In genomic region chr2:148404906-148405305, GRCm38 (mm10) we compare ENCODE assay signal across 15 mouse cellular contexts. TPM values are rescaled to one million over a fixed set of nuclear protein-coding genes. Genes with fewer than 3 reads are reported as not detected.
A peak's percentile ranks its signal among the peaks of the same experiment; 100 is the strongest.
DNase-seq lines count a peak whose midpoint lies in the region; ATAC-seq and TF ChIP-seq lines count a peak whose summit lies in the region.
"Had no signal": no experiment of that assay in that cellular context is flagged by ENCODE, and none has a peak within 500 bp of the region (broad histone marks: within the 10 kb centered on the region; RNA-seq: fewer than 3 reads in every experiment).

No protein-coding gene starts in this region.

- no peak for DNase-seq in heart, postnatal 36 days
- no peak for DNase-seq in liver, postnatal 0 days
- DNase-seq in embryonic facial prominence, embryonic 14.5 days (ENCODE audit: low spot score), result no peak
- no peak for DNase-seq in limb, embryonic 14.5 days (ENCODE audit: low spot score)
- no peak for DNase-seq in retina, postnatal 1 day
- DNase-seq: cerebellum, adult 9-10 months; kidney, postnatal 4 days; lung, postnatal 14 days; right cerebral cortex, postnatal 25 days had no signal

- peaks cover 11% of the 10 kb centered on the region for H3K27me3 ChIP-seq in heart, embryonic 12.5 days (replicated peaks)
- H3K27me3 ChIP-seq in liver, postnatal 0 days (ENCODE audit: insufficient read depth, low read length), result peaks cover 22% of the 10 kb centered on the region
- H3K27me3 ChIP-seq in liver, embryonic 12.5 days (replicated peaks), result peaks cover 42% of the 10 kb centered on the region
- peaks cover 54% of the 10 kb centered on the region for H3K27me3 ChIP-seq in embryonic facial prominence, embryonic 14.5 days (replicated peaks; ENCODE audit: control insufficient read depth, insufficient read depth, low read length)
- peaks cover 47% of the 10 kb centered on the region for H3K27me3 ChIP-seq in limb, embryonic 14.5 days (ENCODE audit: control insufficient read depth, insufficient read depth, low read length)
- H3K27me3 ChIP-seq in midbrain, embryonic 15.5 days (replicated peaks), result peaks cover 43% of the 10 kb centered on the region

- H3K9ac ChIP-seq in heart, embryonic 12.5 days, result no peak overlapping the region
- H3K9ac ChIP-seq in liver, postnatal 0 days (replicated peaks), result no peak overlapping the region
- no peak overlapping the region for H3K9ac ChIP-seq in liver, embryonic 12.5 days
- H3K9ac ChIP-seq in embryonic facial prominence, embryonic 14.5 days (ENCODE audit: low read depth, low read length), result no peak overlapping the region
- no peak overlapping the region for H3K9ac ChIP-seq in limb, embryonic 14.5 days (ENCODE audit: low read depth, low read length, severe bottlenecking)
- no peak overlapping the region for H3K9ac ChIP-seq in midbrain, embryonic 15.5 days
- H3K9ac ChIP-seq: hindbrain, embryonic 14.5 days had no signal

- TF ChIP-seq EP300 in liver, postnatal 0 days (IDR thresholded peaks at IDR 0.05; ENCODE audit: low read depth), result no peak

- no peak overlapping the region for H3K27ac ChIP-seq in heart, embryonic 12.5 days (ENCODE audit: poor library complexity, severe bottlenecking)
- no peak overlapping the region for H3K27ac ChIP-seq in liver, postnatal 0 days (ENCODE audit: low read depth)
- no peak overlapping the region for H3K27ac ChIP-seq in liver, embryonic 12.5 days
- no peak overlapping the region for H3K27ac ChIP-seq in embryonic facial prominence, embryonic 14.5 days (replicated peaks; ENCODE audit: low read depth, low read length)
- H3K27ac ChIP-seq in limb, embryonic 14.5 days (replicated peaks; ENCODE audit: low read depth, low read length), result no peak overlapping the region
- H3K27ac ChIP-seq in midbrain, embryonic 15.5 days, result no peak overlapping the region
- H3K27ac ChIP-seq: hindbrain, embryonic 14.5 days had no signal

- no peak overlapping the region for H3K4me3 ChIP-seq in heart, embryonic 12.5 days
- H3K4me3 ChIP-seq in liver, postnatal 0 days (ENCODE audit: low read depth, low read length), result peak overlapping the region; percentile 53; the same call in 1 of the 2 replicates
- no peak overlapping the region for H3K4me3 ChIP-seq in liver, embryonic 12.5 days
- H3K4me3 ChIP-seq in embryonic facial prominence, embryonic 14.5 days (ENCODE audit: low read depth, low read length), result peak overlapping the region; percentile 3
- 0 out of 2 replicates have a peak overlapping the region, but pooled peaks have one; percentile 3 for H3K4me3 ChIP-seq in limb, embryonic 14.5 days (replicated peaks; ENCODE audit: low read length)
- no peak overlapping the region for H3K4me3 ChIP-seq in midbrain, embryonic 15.5 days

- no peaks in the 10 kb centered on the region for H3K9me3 ChIP-seq in heart, embryonic 12.5 days (replicated peaks)
- H3K9me3 ChIP-seq in liver, postnatal 0 days (ENCODE audit: low read length), result no peaks in the 10 kb centered on the region
- H3K9me3 ChIP-seq in liver, embryonic 12.5 days (replicated peaks), result no peaks in the 10 kb centered on the region
- H3K9me3 ChIP-seq in embryonic facial prominence, embryonic 14.5 days (ENCODE audit: control insufficient read depth, low read length), result no peaks in the 10 kb centered on the region
- H3K9me3 ChIP-seq in limb, embryonic 14.5 days (ENCODE audit: control insufficient read depth, low read length), result no peaks in the 10 kb centered on the region
- no peaks in the 10 kb centered on the region for H3K9me3 ChIP-seq in midbrain, embryonic 15.5 days

- TF ChIP-seq POLR2A in limb, embryonic 14.5 days (IDR thresholded peaks at IDR 0.05; ENCODE audit: borderline replicate concordance, extremely low read depth, insufficient read depth, insufficient read length), result no peak

- intact Hi-C loops in heart, postnatal 36 days (cut with DNase I), result loop anchor here (5.0 kb wide), 6 partner anchors 58 to 283 kb away; no protein-coding TSS in a partner anchor

- H3K4me1 ChIP-seq in heart, embryonic 12.5 days (replicated peaks), result peaks cover 30% of the 10 kb centered on the region
- peaks cover 11% of the 10 kb centered on the region; the same call in 1 of the 2 replicates for H3K4me1 ChIP-seq in liver, postnatal 0 days (ENCODE audit: insufficient read depth)
- peaks cover 25% of the 10 kb centered on the region for H3K4me1 ChIP-seq in liver, embryonic 12.5 days
- H3K4me1 ChIP-seq in embryonic facial prominence, embryonic 14.5 days (ENCODE audit: control insufficient read depth, insufficient read depth, low read length), result peaks cover 17% of the 10 kb centered on the region; the same call in 1 of the 2 replicates
- 0 out of 2 replicates have a peak, but pooled peaks cover 12% of the 10 kb centered on the region for H3K4me1 ChIP-seq in limb, embryonic 14.5 days (ENCODE audit: control insufficient read depth, insufficient read depth, low read length)
- peaks cover 28% of the 10 kb centered on the region for H3K4me1 ChIP-seq in midbrain, embryonic 15.5 days

- TF ChIP-seq CTCF in liver, postnatal 0 days (IDR thresholded peaks at IDR 0.05; ENCODE audit: low read depth), result no peak

- H3K36me3 ChIP-seq in heart, embryonic 12.5 days, result no peaks in the 10 kb centered on the region
- no peaks in the 10 kb centered on the region for H3K36me3 ChIP-seq in liver, postnatal 0 days (replicated peaks; ENCODE audit: insufficient read depth, low read length)
- no peaks in the 10 kb centered on the region for H3K36me3 ChIP-seq in liver, embryonic 12.5 days
- no peaks in the 10 kb centered on the region for H3K36me3 ChIP-seq in embryonic facial prominence, embryonic 14.5 days (ENCODE audit: control insufficient read depth, insufficient read depth, low read length)
- H3K36me3 ChIP-seq in limb, embryonic 14.5 days (ENCODE audit: control insufficient read depth, insufficient read depth, low read length), result no peaks in the 10 kb centered on the region
- H3K36me3 ChIP-seq in midbrain, embryonic 15.5 days (replicated peaks), result no peaks in the 10 kb centered on the region

- WGBS in heart, embryonic 12.5 days, result 63% methylated on average over 5 of the region's 5 CpGs
- WGBS in liver, postnatal 0 days (ENCODE audit: insufficient replicate concordance), result 66% methylated on average over 5 of the region's 5 CpGs
- WGBS in liver, embryonic 12.5 days (ENCODE audit: insufficient replicate concordance), result 48% methylated on average over 5 of the region's 5 CpGs
- 58% methylated on average over 5 of the region's 5 CpGs for WGBS in embryonic facial prominence, embryonic 14.5 days
- 72% methylated on average over 5 of the region's 5 CpGs for WGBS in limb, embryonic 14.5 days
- 82% methylated on average over 5 of the region's 5 CpGs for WGBS in midbrain, embryonic 15.5 days

- H3K4me2 ChIP-seq in heart, embryonic 12.5 days, result peak overlapping the region; percentile 44
- peak overlapping the region; percentile 68 for H3K4me2 ChIP-seq in liver, postnatal 0 days (ENCODE audit: low read depth, low read length)
- H3K4me2 ChIP-seq in liver, embryonic 12.5 days, result no peak overlapping the region
- H3K4me2 ChIP-seq in embryonic facial prominence, embryonic 14.5 days (ENCODE audit: low read depth, low read length), result peak overlapping the region; percentile 34
- H3K4me2 ChIP-seq in limb, embryonic 14.5 days (replicated peaks; ENCODE audit: low read depth, low read length, severe bottlenecking), result peak overlapping the region; percentile 20; the same call in 1 of the 2 replicates
- H3K4me2 ChIP-seq in midbrain, embryonic 15.5 days, result no peak overlapping the region
- H3K4me2 ChIP-seq: hindbrain, embryonic 14.5 days had no signal

- no peak for ATAC-seq in heart, embryonic 12.5 days (ENCODE audit: insufficient number of reproducible peaks, low FRiP score)
- ATAC-seq in liver, postnatal 0 days, result no peak
- no peak for ATAC-seq in liver, embryonic 12.5 days
- no peak for ATAC-seq in embryonic facial prominence, embryonic 14.5 days (ENCODE audit: low read depth)
- no peak for ATAC-seq in limb, embryonic 14.5 days (ENCODE audit: low FRiP score, low read depth)
- no peak for ATAC-seq in midbrain, embryonic 15.5 days (replicated peaks)
- ATAC-seq: activated CD4-positive, CD25-positive, alpha-beta regulatory T cell, adult 4 months had no signal

RNA-seq across cellular contexts. Expression of gene Thbd, which starts 3.1 kb away (rescaled TPM):
- 13.0 and 14.1 TPM in 2 replicates for polyA plus RNA-seq in heart, embryonic 12.5 days (2016; fragmentation: Nextera tagmentation; extraction: Ambion mirVana)
- total RNA-seq in heart, postnatal 36 days (2021), result 10 to 100 TPM; 38.4 to 51.7 TPM
- 1.6 and 1.7 TPM in 2 replicates for polyA plus RNA-seq in liver, postnatal 0 days (2015; fragmentation: Nextera tagmentation; extraction: Ambion mirVana)
- 3.2 and 3.7 TPM in 2 replicates for polyA plus RNA-seq in liver, embryonic 12.5 days (2016; fragmentation: Nextera tagmentation; extraction: Ambion mirVana)
- polyA plus RNA-seq in embryonic facial prominence, embryonic 14.5 days (2014; fragmentation: Nextera tagmentation; extraction: Ambion mirVana), result 29.7 and 31.4 TPM in 2 replicates
- polyA plus RNA-seq in limb, embryonic 14.5 days (2012; rRNA removed), result 15.1 and 17.3 TPM in 2 replicates
- 19.7 and 20.2 TPM in 2 replicates for polyA plus RNA-seq in limb, embryonic 14.5 days (2014; fragmentation: Nextera tagmentation; extraction: Ambion mirVana)
- 13.0 and 14.6 TPM in 2 replicates for polyA plus RNA-seq in midbrain, embryonic 15.5 days (2015; fragmentation: Nextera tagmentation; extraction: Ambion mirVana)

RNA-seq across cellular contexts. Expression of gene Sstr4, which starts 9.8 kb away (rescaled TPM):
- 0.93 and 0.95 TPM in 2 replicates for polyA plus RNA-seq in heart, embryonic 12.5 days (2016; fragmentation: Nextera tagmentation; extraction: Ambion mirVana)
- total RNA-seq in heart, postnatal 36 days (2021), result 1 to 10 TPM; 1.0 to 1.9 TPM
- not detected in 2 replicates for polyA plus RNA-seq in liver, postnatal 0 days (2015; fragmentation: Nextera tagmentation; extraction: Ambion mirVana)
- 0.25 and 0.30 TPM in 2 replicates for polyA plus RNA-seq in liver, embryonic 12.5 days (2016; fragmentation: Nextera tagmentation; extraction: Ambion mirVana)
- 4.1 and 4.9 TPM in 2 replicates for polyA plus RNA-seq in embryonic facial prominence, embryonic 14.5 days (2014; fragmentation: Nextera tagmentation; extraction: Ambion mirVana)
- polyA plus RNA-seq in limb, embryonic 14.5 days (2012; rRNA removed), result 2.8 and 5.4 TPM in 2 replicates
- 4.0 and 4.8 TPM in 2 replicates for polyA plus RNA-seq in limb, embryonic 14.5 days (2014; fragmentation: Nextera tagmentation; extraction: Ambion mirVana)
- polyA plus RNA-seq in midbrain, embryonic 15.5 days (2015; fragmentation: Nextera tagmentation; extraction: Ambion mirVana), result 3.4 and 3.9 TPM in 2 replicates
- polyA plus RNA-seq: activated CD4-positive, CD25-positive, alpha-beta regulatory T cell, adult 4 months; testis, adult 2 months had no signal

RNA-seq across cellular contexts. Expression of gene Cd93, which starts 38.5 kb away (rescaled TPM):
- 27.3 and 28.6 TPM in 2 replicates for polyA plus RNA-seq in heart, embryonic 12.5 days (2016; fragmentation: Nextera tagmentation; extraction: Ambion mirVana)
- 10 to 100 TPM; 65.4 to 68.0 TPM for total RNA-seq in heart, postnatal 36 days (2021)
- 2.7 and 3.3 TPM in 2 replicates for polyA plus RNA-seq in liver, postnatal 0 days (2015; fragmentation: Nextera tagmentation; extraction: Ambion mirVana)
- polyA plus RNA-seq in liver, embryonic 12.5 days (2016; fragmentation: Nextera tagmentation; extraction: Ambion mirVana), result 3.2 and 3.3 TPM in 2 replicates
- 14.0 and 14.6 TPM in 2 replicates for polyA plus RNA-seq in embryonic facial prominence, embryonic 14.5 days (2014; fragmentation: Nextera tagmentation; extraction: Ambion mirVana)
- polyA plus RNA-seq in limb, embryonic 14.5 days (2012; rRNA removed), result 11.6 and 11.9 TPM in 2 replicates
- polyA plus RNA-seq in limb, embryonic 14.5 days (2014; fragmentation: Nextera tagmentation; extraction: Ambion mirVana), result 11.7 and 12.5 TPM in 2 replicates
- polyA plus RNA-seq in midbrain, embryonic 15.5 days (2015; fragmentation: Nextera tagmentation; extraction: Ambion mirVana), result 8.1 and 8.7 TPM in 2 replicates

Comparison
In these comparisons a context has a peak if more than half of its experiments do, and no peak if none do; other contexts are left out.
1. H3K4me2 ChIP-seq: peak in heart, embryonic 12.5 days (single experiment), liver, postnatal 0 days (single experiment), embryonic facial prominence, embryonic 14.5 days (single experiment) and limb, embryonic 14.5 days (single experiment); none in liver, embryonic 12.5 days (single experiment) and midbrain, embryonic 15.5 days (single experiment).
2. H3K4me3 ChIP-seq: peak in liver, postnatal 0 days (single experiment), embryonic facial prominence, embryonic 14.5 days (single experiment) and limb, embryonic 14.5 days (single experiment); none in heart, embryonic 12.5 days (single experiment), liver, embryonic 12.5 days (single experiment) and midbrain, embryonic 15.5 days (single experiment).